Mouse (Mus musculus): ENCODE results near the gene Ppy. TPM values are rescaled to one million over a fixed set of nuclear protein-coding genes. Genes with fewer than 3 reads are reported as not detected.

Gene Ppy
- polyA plus RNA-seq, 1 experiment, result not detected

GRCm38 (mm10) chr11:102087081-102087751 lies 13.9 kb downstream of the Ppy start:
- H3K9ac ChIP-seq (ENCODE audit: low read depth, poor library complexity, severe bottlenecking), result peak overlapping the region; percentile 38
- no peaks in the 10 kb centered on the region for H3K36me3 ChIP-seq (ENCODE audit: control insufficient read depth, insufficient read depth, low read length, poor library complexity, severe bottlenecking)
- TF ChIP-seq CTCF (IDR thresholded peaks at IDR 0.05; ENCODE audit: low read depth, low read length), result no peak
- 0 out of 2 replicates have a peak, but pooled peaks have one; percentile 38 for TF ChIP-seq EP300 (IDR thresholded peaks at IDR 0.05; ENCODE audit: insufficient read depth, low read depth, low read length)
- H3K27ac ChIP-seq (ENCODE audit: insufficient read depth, low read length), result no peak overlapping the region
- no peaks in the 10 kb centered on the region for H3K27me3 ChIP-seq (ENCODE audit: control insufficient read depth, insufficient read depth, low read length, poor library complexity, severe bottlenecking)
- no peaks in the 10 kb centered on the region for H3K9me3 ChIP-seq (replicated peaks; ENCODE audit: control insufficient read depth, insufficient read depth, low read length, poor library complexity, severe bottlenecking)
- peak overlapping the region; percentile 90 for H3K4me3 ChIP-seq (ENCODE audit: low read depth, low read length)
- H3K4me1 ChIP-seq (ENCODE audit: control insufficient read depth, insufficient read depth, low read length), result no peaks in the 10 kb centered on the region

DNA sequence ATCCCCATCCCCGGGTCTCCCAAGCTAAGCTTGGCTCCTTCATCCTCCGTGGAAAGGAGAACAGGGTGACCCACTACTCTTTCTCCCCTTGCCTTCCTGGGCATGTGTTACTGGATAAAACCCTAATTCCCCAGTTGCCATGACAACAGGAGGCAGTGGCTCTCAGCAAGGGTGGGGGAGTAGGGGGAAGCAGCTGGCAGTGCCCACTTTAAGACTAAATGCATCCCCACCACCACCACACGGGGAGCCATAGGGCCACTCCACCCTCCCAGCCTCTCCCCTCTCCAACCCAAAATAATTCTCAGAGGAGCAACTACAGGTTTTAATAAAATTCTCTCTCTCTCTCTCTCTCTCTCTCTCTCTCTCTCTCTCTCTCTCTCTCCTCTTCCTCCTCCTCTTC lies 14.8 kb downstream of the Ppy start:
- Histone ChIP-seq H3K27ac (ENCODE audit: insufficient read depth, low read length) (no peak overlapping the region), H3K9ac (ENCODE audit: low read depth, poor library complexity, severe bottlenecking) (no peak overlapping the region)

DNA sequence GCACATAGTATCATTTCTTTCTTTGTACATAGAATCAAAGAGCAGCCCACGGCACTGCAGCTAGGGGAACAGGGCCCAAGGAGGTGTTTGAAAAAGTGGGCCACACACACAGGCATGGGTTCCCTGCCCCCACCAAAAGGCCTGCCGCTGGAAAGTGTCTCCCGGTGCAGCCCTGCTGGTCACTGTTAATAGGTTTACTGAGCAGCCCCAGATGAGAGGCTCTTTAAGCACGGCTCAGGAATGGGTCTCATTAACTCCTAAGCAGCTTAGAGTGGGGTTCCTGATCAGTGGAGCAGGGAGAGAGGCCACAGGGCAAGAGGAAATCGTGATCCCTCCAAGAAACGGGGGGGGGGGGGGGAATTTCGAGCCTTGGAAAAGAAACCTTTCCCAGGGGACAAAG lies 17.0 kb downstream of the Ppy start:
- no peaks in the 10 kb centered on the region for H3K36me3 ChIP-seq (ENCODE audit: control insufficient read depth, insufficient read depth, low read length, poor library complexity, severe bottlenecking)
- H3K4me1 ChIP-seq (ENCODE audit: control insufficient read depth, insufficient read depth, low read length), result no peaks in the 10 kb centered on the region
- no peaks in the 10 kb centered on the region for H3K27me3 ChIP-seq (ENCODE audit: control insufficient read depth, insufficient read depth, low read length, poor library complexity, severe bottlenecking)
- H3K4me3 ChIP-seq (ENCODE audit: low read depth, low read length), result no peak overlapping the region
- no peaks in the 10 kb centered on the region for H3K9me3 ChIP-seq (replicated peaks; ENCODE audit: control insufficient read depth, insufficient read depth, low read length, poor library complexity, severe bottlenecking)
- no peak overlapping the region for H3K27ac ChIP-seq (ENCODE audit: insufficient read depth, low read length)
- no peak overlapping the region for H3K9ac ChIP-seq (ENCODE audit: low read depth, poor library complexity, severe bottlenecking)
- no peak for TF ChIP-seq POLR2A (IDR thresholded peaks at IDR 0.05; ENCODE audit: insufficient read depth, low read length)
- TF ChIP-seq CTCF (IDR thresholded peaks at IDR 0.05; ENCODE audit: low read depth, low read length), result no peak
- TF ChIP-seq EP300 (IDR thresholded peaks at IDR 0.05; ENCODE audit: insufficient read depth, low read depth, low read length), result no peak

More for the DNA sequence above, 14.8 kb downstream of the Ppy start:
- Histone ChIP-seq H3K4me3 (ENCODE audit: low read depth, low read length) (no peak overlapping the region), H3K36me3 (ENCODE audit: control insufficient read depth, insufficient read depth, low read length, poor library complexity, severe bottlenecking) (no peaks in the 10 kb centered on the region), H3K4me1 (ENCODE audit: control insufficient read depth, insufficient read depth, low read length) (no peaks in the 10 kb centered on the region), H3K27me3 (ENCODE audit: control insufficient read depth, insufficient read depth, low read length, poor library complexity, severe bottlenecking) (no peaks in the 10 kb centered on the region), H3K9me3 (replicated peaks; ENCODE audit: control insufficient read depth, insufficient read depth, low read length, poor library complexity, severe bottlenecking) (no peaks in the 10 kb centered on the region)
- no peak for TF ChIP-seq CTCF (IDR thresholded peaks at IDR 0.05; ENCODE audit: low read depth, low read length)
- TF ChIP-seq EP300 (IDR thresholded peaks at IDR 0.05; ENCODE audit: insufficient read depth, low read depth, low read length), result no peak
- TF ChIP-seq POLR2A (IDR thresholded peaks at IDR 0.05; ENCODE audit: insufficient read depth, low read length), result no peak

DNA sequence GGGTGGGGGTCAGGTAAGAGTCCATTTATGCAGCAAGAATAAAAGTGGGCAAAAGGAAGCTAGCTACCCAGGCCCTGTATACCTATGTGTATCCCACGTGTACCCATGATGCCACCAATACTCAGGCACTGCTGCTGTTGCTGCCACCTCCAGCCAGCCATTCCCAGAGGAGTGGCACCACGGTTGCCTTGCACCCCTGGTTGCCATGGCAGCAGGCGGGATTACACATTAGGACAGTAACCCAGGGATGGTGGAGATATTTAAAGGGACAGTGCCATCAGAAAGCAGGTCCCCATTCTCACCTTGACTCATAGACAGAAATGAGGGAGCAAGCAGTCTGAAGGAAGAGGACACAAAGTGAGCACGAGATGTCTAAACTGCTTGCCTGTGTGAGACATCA lies 17.9 kb downstream of the Ppy start:
- Histone ChIP-seq H3K36me3 (ENCODE audit: control insufficient read depth, insufficient read depth, low read length, poor library complexity, severe bottlenecking) (no peaks in the 10 kb centered on the region), H3K9ac (ENCODE audit: low read depth, poor library complexity, severe bottlenecking) (no peak overlapping the region), H3K4me1 (ENCODE audit: control insufficient read depth, insufficient read depth, low read length) (no peaks in the 10 kb centered on the region), H3K9me3 (replicated peaks; ENCODE audit: control insufficient read depth, insufficient read depth, low read length, poor library complexity, severe bottlenecking) (no peaks in the 10 kb centered on the region), H3K27me3 (ENCODE audit: control insufficient read depth, insufficient read depth, low read length, poor library complexity, severe bottlenecking) (no peaks in the 10 kb centered on the region), H3K27ac (ENCODE audit: insufficient read depth, low read length) (no peak overlapping the region), H3K4me3 (ENCODE audit: low read depth, low read length) (no peak overlapping the region)
- TF ChIP-seq CTCF (IDR thresholded peaks at IDR 0.05; ENCODE audit: low read depth, low read length) (no peak), POLR2A (IDR thresholded peaks at IDR 0.05; ENCODE audit: insufficient read depth, low read length) (no peak)

DNA sequence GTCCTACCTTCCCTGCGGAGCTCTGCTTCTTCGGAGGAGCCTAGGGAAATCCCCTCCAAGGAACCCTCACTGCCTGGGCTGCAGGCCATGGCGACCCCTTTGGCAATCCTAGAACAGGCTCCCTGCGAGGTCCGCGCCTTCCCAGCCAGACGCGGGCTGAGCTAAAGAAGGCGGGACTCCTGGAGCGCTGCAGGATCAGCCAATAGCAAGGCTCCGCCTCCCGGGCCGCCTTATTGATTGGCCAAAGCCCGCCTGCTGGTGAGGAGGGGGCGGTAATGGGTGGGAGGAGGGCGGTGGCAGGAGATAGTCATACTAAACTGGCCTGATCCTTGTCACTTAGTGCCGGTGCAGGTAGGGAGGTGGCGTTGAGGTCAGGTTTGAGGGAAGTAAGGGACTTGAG lies 18.8 kb downstream of the Ppy start:
- peak overlapping the region; percentile 54 for H3K4me3 ChIP-seq (ENCODE audit: low read depth, low read length)
- no peak overlapping the region for H3K27ac ChIP-seq (ENCODE audit: insufficient read depth, low read length)
- 0 out of 2 replicates have a peak overlapping the region, but pooled peaks have one; percentile 11 for H3K9ac ChIP-seq (ENCODE audit: low read depth, poor library complexity, severe bottlenecking)
- no peaks in the 10 kb centered on the region for H3K9me3 ChIP-seq (replicated peaks; ENCODE audit: control insufficient read depth, insufficient read depth, low read length, poor library complexity, severe bottlenecking)
- H3K27me3 ChIP-seq (ENCODE audit: control insufficient read depth, insufficient read depth, low read length, poor library complexity, severe bottlenecking), result no peaks in the 10 kb centered on the region
- H3K4me1 ChIP-seq (ENCODE audit: control insufficient read depth, insufficient read depth, low read length), result no peaks in the 10 kb centered on the region
- no peaks in the 10 kb centered on the region for H3K36me3 ChIP-seq (ENCODE audit: control insufficient read depth, insufficient read depth, low read length, poor library complexity, severe bottlenecking)
- TF ChIP-seq EP300 (IDR thresholded peaks at IDR 0.05; ENCODE audit: insufficient read depth, low read depth, low read length) (no peak), CTCF (IDR thresholded peaks at IDR 0.05; ENCODE audit: low read depth, low read length) (no peak), POLR2A (IDR thresholded peaks at IDR 0.05; ENCODE audit: insufficient read depth, low read length) (no peak)

DNA sequence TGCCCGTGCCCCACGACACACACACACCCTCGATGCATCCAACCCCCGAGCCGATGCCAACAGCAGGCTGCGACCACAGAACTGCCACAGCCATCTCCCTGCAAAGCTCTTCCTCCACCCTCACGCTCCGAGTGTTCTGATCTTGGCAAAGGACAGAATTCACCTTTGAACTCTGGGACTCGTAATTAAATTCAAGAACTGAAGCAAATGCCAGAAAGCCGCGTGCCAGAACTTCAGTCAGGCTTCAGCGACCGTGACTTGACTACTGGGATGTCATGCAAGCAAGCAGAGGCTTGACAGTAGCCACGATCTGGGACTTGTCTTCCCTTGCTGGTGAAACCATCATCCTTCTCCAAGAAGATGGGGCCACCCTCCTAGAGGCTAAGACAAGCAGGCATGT lies 27.4 kb downstream of the Ppy start:
- H3K4me3 ChIP-seq (ENCODE audit: low read depth, low read length), result no peak overlapping the region
- no peaks in the 10 kb centered on the region for H3K9me3 ChIP-seq (replicated peaks; ENCODE audit: control insufficient read depth, insufficient read depth, low read length, poor library complexity, severe bottlenecking)
- no peak for TF ChIP-seq POLR2A (IDR thresholded peaks at IDR 0.05; ENCODE audit: insufficient read depth, low read length)
- no peak for TF ChIP-seq EP300 (IDR thresholded peaks at IDR 0.05; ENCODE audit: insufficient read depth, low read depth, low read length)
- no peaks in the 10 kb centered on the region for H3K27me3 ChIP-seq (ENCODE audit: control insufficient read depth, insufficient read depth, low read length, poor library complexity, severe bottlenecking)
- H3K27ac ChIP-seq (ENCODE audit: insufficient read depth, low read length), result no peak overlapping the region
- H3K9ac ChIP-seq (ENCODE audit: low read depth, poor library complexity, severe bottlenecking), result no peak overlapping the region
- no peaks in the 10 kb centered on the region for H3K36me3 ChIP-seq (ENCODE audit: control insufficient read depth, insufficient read depth, low read length, poor library complexity, severe bottlenecking)
- peaks cover 3% of the 10 kb centered on the region for H3K4me1 ChIP-seq (ENCODE audit: control insufficient read depth, insufficient read depth, low read length)

All from ES-Bruce4 (cell line).